Mouse (Mus musculus): ENCODE measurements around the gene Gm20388. TPM values are rescaled to one million over a fixed set of nuclear protein-coding genes. Genes with fewer than 3 reads are reported as not detected.

Gene Gm20388
- polyA plus RNA-seq, 1 experiment from 2014 or later: not detected

- WGBS: 90% methylated on average over 13 of the region's 13 CpGs
- Histone ChIP-seq H3K27me3 (ENCODE audit: control insufficient read depth, insufficient read depth, low read length) (peaks cover 38% of the 10 kb centered on the region), H3K4me3 (ENCODE audit: low read length) (no peak overlapping the region), H3K27ac (ENCODE audit: low read depth, low read length) (no peak overlapping the region), H3K9ac (ENCODE audit: low read depth, low read length) (no peak overlapping the region), H3K4me2 (replicated peaks; ENCODE audit: low read depth, low read length) (no peak overlapping the region), H3K4me1 (ENCODE audit: control insufficient read depth, insufficient read depth, low read length) (peaks cover 20% of the 10 kb centered on the region; the same call in 1 of the 2 replicates), H3K36me3 (ENCODE audit: control insufficient read depth, insufficient read depth, low read length) (peaks cover 16% of the 10 kb centered on the region), H3K9me3 (ENCODE audit: control insufficient read depth, low read length) (no peaks in the 10 kb centered on the region)
- ATAC-seq (ENCODE audit: low FRiP score, low TSS enrichment): no peak
Observed at GRCm38 (mm10) chr8:122334791-122335490, 2424.3 kb downstream of the Gm20388 start.

- Histone ChIP-seq H3K27me3 (ENCODE audit: control insufficient read depth, insufficient read depth, low read length) (peaks cover 38% of the 10 kb centered on the region), H3K27ac (ENCODE audit: low read depth, low read length) (no peak overlapping the region), H3K4me2 (replicated peaks; ENCODE audit: low read depth, low read length) (peak overlapping the region; percentile 90), H3K36me3 (ENCODE audit: control insufficient read depth, insufficient read depth, low read length) (peaks cover 16% of the 10 kb centered on the region), H3K9ac (ENCODE audit: low read depth, low read length) (peak overlapping the region; percentile 61), H3K4me3 (ENCODE audit: low read length) (peak overlapping the region; percentile 54), H3K9me3 (ENCODE audit: control insufficient read depth, low read length) (no peaks in the 10 kb centered on the region), H3K4me1 (ENCODE audit: control insufficient read depth, insufficient read depth, low read length) (peaks cover 20% of the 10 kb centered on the region; the same call in 1 of the 2 replicates)
- peak; percentile 19 for ATAC-seq (ENCODE audit: low FRiP score, low TSS enrichment)
- 17% methylated on average over 43 of the region's 57 CpGs for whole genome bisulfite sequencing
Observed at GRCm38 (mm10) chr8:122335638-122336250, 2425.1 kb downstream of the Gm20388 start.

- Histone ChIP-seq H3K4me3 (ENCODE audit: low read length) (peak overlapping the region; percentile 54), H3K9me3 (ENCODE audit: control insufficient read depth, low read length) (no peaks in the 10 kb centered on the region), H3K4me1 (ENCODE audit: control insufficient read depth, insufficient read depth, low read length) (peaks cover 16% of the 10 kb centered on the region; the same call in 1 of the 2 replicates), H3K36me3 (ENCODE audit: control insufficient read depth, insufficient read depth, low read length) (peaks cover 16% of the 10 kb centered on the region), H3K9ac (ENCODE audit: low read depth, low read length) (peak overlapping the region; percentile 61), H3K27ac (ENCODE audit: low read depth, low read length) (no peak overlapping the region), H3K27me3 (ENCODE audit: control insufficient read depth, insufficient read depth, low read length) (peaks cover 38% of the 10 kb centered on the region), H3K4me2 (replicated peaks; ENCODE audit: low read depth, low read length) (peak overlapping the region; percentile 90)
- 6% methylated on average over 78 of the region's 81 CpGs for WGBS
- peak; percentile 51 for ATAC-seq (ENCODE audit: low FRiP score, low TSS enrichment)
Observed at GRCm38 (mm10) chr8:122336251-122336910, 2425.7 kb downstream of the Gm20388 start.

- Histone ChIP-seq H3K4me1 (ENCODE audit: control insufficient read depth, insufficient read depth, low read length) (peaks cover 26% of the 10 kb centered on the region), H3K27me3 (ENCODE audit: control insufficient read depth, insufficient read depth, low read length) (peaks cover 45% of the 10 kb centered on the region), H3K9ac (ENCODE audit: low read depth, low read length) (no peak overlapping the region), H3K36me3 (ENCODE audit: control insufficient read depth, insufficient read depth, low read length) (peaks cover 13% of the 10 kb centered on the region), H3K4me2 (replicated peaks; ENCODE audit: low read depth, low read length) (no peak overlapping the region), H3K27ac (ENCODE audit: low read depth, low read length) (no peak overlapping the region), H3K9me3 (ENCODE audit: control insufficient read depth, low read length) (no peaks in the 10 kb centered on the region), H3K4me3 (ENCODE audit: low read length) (no peak overlapping the region)
- ATAC-seq (ENCODE audit: low FRiP score, low TSS enrichment): no peak
- WGBS: 62% methylated on average over 6 of the region's 6 CpGs
Observed at GRCm38 (mm10) chr8:122338852-122339251, 2428.2 kb downstream of the Gm20388 start.

- no peak overlapping the region for H3K4me2 ChIP-seq (replicated peaks; ENCODE audit: low read depth, low read length)
- H3K36me3 ChIP-seq (ENCODE audit: control insufficient read depth, insufficient read depth, low read length): no peaks in the 10 kb centered on the region
- no peak overlapping the region for H3K4me3 ChIP-seq (ENCODE audit: low read length)
- H3K27ac ChIP-seq (ENCODE audit: low read depth, low read length): no peak overlapping the region
- no peak overlapping the region for H3K9ac ChIP-seq (ENCODE audit: low read depth, low read length)
- 87% methylated on average over 3 of the region's 3 CpGs for WGBS
- no peak for ATAC-seq (ENCODE audit: low FRiP score, low TSS enrichment)
- H3K9me3 ChIP-seq (ENCODE audit: control insufficient read depth, low read length): no peaks in the 10 kb centered on the region
- peaks cover 27% of the 10 kb centered on the region for H3K4me1 ChIP-seq (ENCODE audit: control insufficient read depth, insufficient read depth, low read length)
- peaks cover 30% of the 10 kb centered on the region for H3K27me3 ChIP-seq (ENCODE audit: control insufficient read depth, insufficient read depth, low read length)
Observed at GRCm38 (mm10) chr8:122340761-122341160, 2430.1 kb downstream of the Gm20388 start.

GRCm38 (mm10) chr8:122341790-122342189 is 2431.1 kb downstream of the Gm20388 start:
- Histone ChIP-seq H3K4me3 (ENCODE audit: low read length) (no peak overlapping the region), H3K9me3 (ENCODE audit: control insufficient read depth, low read length) (no peaks in the 10 kb centered on the region), H3K36me3 (ENCODE audit: control insufficient read depth, insufficient read depth, low read length) (no peaks in the 10 kb centered on the region), H3K9ac (ENCODE audit: low read depth, low read length) (no peak overlapping the region), H3K27ac (ENCODE audit: low read depth, low read length) (no peak overlapping the region), H3K27me3 (ENCODE audit: control insufficient read depth, insufficient read depth, low read length) (peaks cover 20% of the 10 kb centered on the region), H3K4me1 (ENCODE audit: control insufficient read depth, insufficient read depth, low read length) (peaks cover 20% of the 10 kb centered on the region), H3K4me2 (replicated peaks; ENCODE audit: low read depth, low read length) (no peak overlapping the region)
- ATAC-seq (ENCODE audit: low FRiP score, low TSS enrichment): no peak
- WGBS: 89% methylated on average over 6 of the region's 6 CpGs

- Histone ChIP-seq H3K4me3 (ENCODE audit: low read length) (no peak overlapping the region), H3K36me3 (ENCODE audit: control insufficient read depth, insufficient read depth, low read length) (no peaks in the 10 kb centered on the region), H3K9me3 (ENCODE audit: control insufficient read depth, low read length) (no peaks in the 10 kb centered on the region), H3K4me1 (ENCODE audit: control insufficient read depth, insufficient read depth, low read length) (peaks cover 16% of the 10 kb centered on the region), H3K9ac (ENCODE audit: low read depth, low read length) (no peak overlapping the region), H3K4me2 (replicated peaks; ENCODE audit: low read depth, low read length) (0 out of 2 replicates have a peak overlapping the region, but pooled peaks have one; percentile 57), H3K27me3 (ENCODE audit: control insufficient read depth, insufficient read depth, low read length) (peaks cover 15% of the 10 kb centered on the region), H3K27ac (ENCODE audit: low read depth, low read length) (no peak overlapping the region)
- WGBS: 50% methylated on average over 5 of the region's 5 CpGs
- ATAC-seq (ENCODE audit: low FRiP score, low TSS enrichment): no peak
Observed at GRCm38 (mm10) chr8:122342362-122342761, 2431.7 kb downstream of the Gm20388 start.

GRCm38 (mm10) chr8:122342806-122343209 is 2432.2 kb downstream of the Gm20388 start:
- H3K4me2 ChIP-seq (replicated peaks; ENCODE audit: low read depth, low read length): peak overlapping the region; percentile 57
- peaks cover 16% of the 10 kb centered on the region for H3K4me1 ChIP-seq (ENCODE audit: control insufficient read depth, insufficient read depth, low read length)
- H3K27ac ChIP-seq (ENCODE audit: low read depth, low read length): no peak overlapping the region
- peak overlapping the region; percentile 28 for H3K4me3 ChIP-seq (ENCODE audit: low read length)
- 2% methylated on average over 9 of the region's 9 CpGs for WGBS
- no peaks in the 10 kb centered on the region for H3K36me3 ChIP-seq (ENCODE audit: control insufficient read depth, insufficient read depth, low read length)
- peaks cover 11% of the 10 kb centered on the region for H3K27me3 ChIP-seq (ENCODE audit: control insufficient read depth, insufficient read depth, low read length)
- ATAC-seq (ENCODE audit: low FRiP score, low TSS enrichment): 0 out of 2 replicates have a peak, but pooled peaks have one; percentile 17
- no peak overlapping the region; the same call in 1 of the 2 replicates for H3K9ac ChIP-seq (ENCODE audit: low read depth, low read length)
- no peaks in the 10 kb centered on the region for H3K9me3 ChIP-seq (ENCODE audit: control insufficient read depth, low read length)
